8 mouse cellular contexts compared by ENCODE assay signal in the genomic region with DNA sequence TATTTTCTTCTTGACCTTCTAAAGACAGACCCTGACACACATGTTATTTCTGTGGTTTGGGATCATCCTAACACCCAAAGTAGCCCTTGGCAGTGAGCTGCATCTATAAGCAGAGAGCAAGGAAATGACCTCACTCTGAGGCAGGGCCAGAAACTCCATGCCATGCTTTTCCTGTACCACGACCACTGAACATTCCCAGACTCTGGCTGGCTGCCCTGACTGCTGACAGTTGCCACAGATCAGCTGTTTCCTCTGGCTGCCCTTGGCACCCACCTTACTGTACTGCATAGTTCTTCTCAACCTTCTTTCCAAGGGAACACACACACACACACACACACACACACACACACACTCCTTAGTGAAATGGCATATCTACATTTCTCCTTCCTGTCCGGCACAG.
DNase-seq lines count a peak whose midpoint lies in the region; ATAC-seq lines count a peak whose summit lies in the region.

No protein-coding gene starts in this region.

- H3K4me2 ChIP-seq in heart, embryonic 14.5 days (ENCODE audit: low read length) = no peak overlapping the region

- intact Hi-C loops in left cerebral cortex, postnatal 4 days (cut with DNase I) = no loop called here

- H3K27me3 ChIP-seq in embryonic facial prominence, embryonic 10.5 days (replicated peaks; ENCODE audit: low read depth, poor library complexity, severe bottlenecking) = no peaks in the 10 kb centered on the region
- H3K27me3 ChIP-seq in heart, embryonic 14.5 days (ENCODE audit: control insufficient read depth, insufficient read depth, low read length) = no peaks in the 10 kb centered on the region
- no peaks in the 10 kb centered on the region for H3K27me3 ChIP-seq in limb, embryonic 10.5 days (ENCODE audit: low read depth, poor library complexity, severe bottlenecking)

- no peak overlapping the region for H3K4me3 ChIP-seq in embryonic facial prominence, embryonic 10.5 days
- H3K4me3 ChIP-seq in heart, embryonic 14.5 days (ENCODE audit: control insufficient read depth in 1 of 2, insufficient read depth in 1 of 2, low read depth in 1 of 2, low read length in 2 of 2) = no peak overlapping the region
- no peak overlapping the region for H3K4me3 ChIP-seq in limb, embryonic 10.5 days

- H3K9ac ChIP-seq in heart, embryonic 14.5 days (ENCODE audit: low read length) = 0 out of 2 replicates have a peak overlapping the region, but pooled peaks have one; percentile 16

- ATAC-seq in heart, embryonic 14.5 days (ENCODE audit: insufficient number of reproducible peaks, insufficient read depth, low FRiP score, low read depth) = peak; percentile 75
- ATAC-seq in frontal cortex, adult (ENCODE audit: low TSS enrichment) = no peak

- H3K4me1 ChIP-seq in embryonic facial prominence, embryonic 10.5 days = peaks cover 40% of the 10 kb centered on the region
- H3K4me1 ChIP-seq in heart, embryonic 14.5 days (ENCODE audit: control insufficient read depth in 2 of 2, insufficient read depth in 2 of 2, low read length in 2 of 2) = peaks cover 20 to 38% of the 10 kb centered on the region in 2 experiments
- H3K4me1 ChIP-seq in limb, embryonic 10.5 days = peaks cover 37% of the 10 kb centered on the region

- H3K36me3 ChIP-seq in embryonic facial prominence, embryonic 10.5 days (replicated peaks) = no peaks in the 10 kb centered on the region
- no peaks in the 10 kb centered on the region for H3K36me3 ChIP-seq in heart, embryonic 14.5 days (ENCODE audit: control insufficient read depth, insufficient read depth, low read length)
- no peaks in the 10 kb centered on the region for H3K36me3 ChIP-seq in limb, embryonic 10.5 days

- peak; percentile 91 for DNase-seq in left cerebral cortex, postnatal 4 days
- no peak for DNase-seq in left cerebral cortex, adult 8-10 months (ENCODE audit: low spot score in 2 of 2)
- peak; percentile 42 for DNase-seq in embryonic facial prominence, embryonic 10.5 days (ENCODE audit: low spot score)
- peak; percentile 39 for DNase-seq in limb, embryonic 10.5 days (ENCODE audit: low spot score)
- DNase-seq in yolk sac, embryonic 10.5 days (ENCODE audit: low spot score) = peak; percentile 34
- no peak for DNase-seq in left cerebral cortex, adult 18-20 months (ENCODE audit: low spot score in 2 of 2)

- peak overlapping the region; percentile 55 for H3K27ac ChIP-seq in embryonic facial prominence, embryonic 10.5 days (replicated peaks)
- peak overlapping the region; percentile 88 to 94 for H3K27ac ChIP-seq in heart, embryonic 14.5 days (replicated peaks in 1 of 2; ENCODE audit: control insufficient read depth in 1 of 2, insufficient read depth in 1 of 2, low read depth in 2 of 2, low read length in 2 of 2)
- peak overlapping the region; percentile 82 for H3K27ac ChIP-seq in limb, embryonic 10.5 days

- 65% methylated on average over 2 of the region's 2 CpGs for WGBS in embryonic facial prominence, embryonic 10.5 days
- 18% methylated on average over 2 of the region's 2 CpGs for WGBS in heart, embryonic 14.5 days
- 57% methylated on average over 2 of the region's 2 CpGs for WGBS in limb, embryonic 10.5 days

- H3K9me3 ChIP-seq in embryonic facial prominence, embryonic 10.5 days = no peaks in the 10 kb centered on the region
- no peaks in the 10 kb centered on the region for H3K9me3 ChIP-seq in heart, embryonic 14.5 days (ENCODE audit: control insufficient read depth, low read length)
- H3K9me3 ChIP-seq in limb, embryonic 10.5 days (replicated peaks) = no peaks in the 10 kb centered on the region

Comparison
In these comparisons a context has a peak if more than half of its experiments do, and no peak if none do; other contexts are left out.
1. DNase-seq: peak in left cerebral cortex, postnatal 4 days (single experiment), embryonic facial prominence, embryonic 10.5 days (single experiment), limb, embryonic 10.5 days (single experiment) and yolk sac, embryonic 10.5 days (single experiment); none in left cerebral cortex, adult 8-10 months (0 of 2) and left cerebral cortex, adult 18-20 months (0 of 2).
2. Peak in every context shown above with its lines, with median percentiles within 50 percentile points of each other: H3K27ac ChIP-seq.